Mouse (Mus musculus) MEL (cell line): ENCODE results near the gene Cep170. TPM values are rescaled to one million over a fixed set of nuclear protein-coding genes. Genes with fewer than 3 reads are reported as not detected.

Experiments
- DNase-seq: peaks from one replicate; pipeline ENCODE4 v3.0.0; 2011; ENCODE audit warnings: low read depth, low spot score
- H3K27ac ChIP-seq: 2 replicates; pipeline ENCODE4 v1.5.1; 2012; ENCODE audit warnings: low read depth, mild to moderate bottlenecking, control low read depth, low read length, moderate library complexity; ENCODE audit not compliant: control insufficient read depth
- H3K27me3 ChIP-seq, 2 experiments: fragments of 150-350 bp in 1 of 2; sonication (generic) in 1 of 2; 2 replicates each; pipeline ENCODE4 v1.6.1; 2012; ENCODE audit warnings: low read length in 2 of 2, mild to moderate bottlenecking in 2 of 2, improper control_type of control experiment in 1 of 2, moderate library complexity in 1 of 2; ENCODE audit not compliant: insufficient read depth in 2 of 2, control insufficient read depth in 1 of 2
- H3K36me3 ChIP-seq, 2 experiments: 2 replicates each; pipeline ENCODE4 v1.6.1; 2012 to 2014; ENCODE audit warnings: low read length in 2 of 2, improper control_type of control experiment in 1 of 2, inconsistent platforms in 1 of 2, mild to moderate bottlenecking in 1 of 2; ENCODE audit not compliant: insufficient read depth in 2 of 2, control insufficient read depth in 1 of 2
- H3K4me1 ChIP-seq, 2 experiments: fragments of 150-350 bp in 1 of 2; sonication (generic) in 1 of 2; 2 replicates each; pipeline ENCODE4 v1.6.1; 2012; ENCODE audit warnings: low read length in 2 of 2, improper control_type of control experiment in 1 of 2, mild to moderate bottlenecking in 1 of 2; ENCODE audit not compliant: insufficient read depth in 2 of 2, control insufficient read depth in 1 of 2
- H3K4me3 ChIP-seq, 2 experiments: fragments of 150-350 bp in 1 of 2; sonication (generic) in 1 of 2; 2 replicates each; pipeline ENCODE4 v1.5.1; 2012; ENCODE audit warnings: low read depth in 2 of 2, low read length in 2 of 2, mild to moderate bottlenecking in 2 of 2, moderate library complexity in 2 of 2, control low read depth in 1 of 2, improper control_type of control experiment in 1 of 2; ENCODE audit not compliant: control insufficient read depth in 1 of 2, insufficient read depth in 1 of 2
- H3K79me2 ChIP-seq: 2 replicates; pipeline ENCODE4 v1.6.1; 2012; ENCODE audit warnings: mild to moderate bottlenecking, low read length, moderate library complexity; ENCODE audit not compliant: control insufficient read depth, poor library complexity, insufficient read depth
- H3K9ac ChIP-seq: 2 replicates; pipeline ENCODE4 v1.6.1; 2012; ENCODE audit warnings: low read depth, mild to moderate bottlenecking, control low read depth, low read length, moderate library complexity; ENCODE audit not compliant: control insufficient read depth, poor library complexity, severe bottlenecking
- H3K9me3 ChIP-seq: fragments of 150-350 bp; sonication (generic); replicated peaks from 2 replicates; pipeline ENCODE4 v1.6.1; 2012; ENCODE audit warnings: mild to moderate bottlenecking, low read length, improper control_type of control experiment, moderate library complexity; ENCODE audit not compliant: insufficient read depth
- CHD1 ChIP-seq: IDR thresholded peaks from 2 replicates; pipeline ENCODE4 v1.6.1; 2012; ENCODE audit warnings: low read depth, mild to moderate bottlenecking, inconsistent platforms, low read length, improper control_type of control experiment
- CTCF ChIP-seq, 3 experiments: IDR thresholded peaks in 2 of 3; conservative IDR thresholded peaks in 1 of 3; 2 replicates each; pipeline ENCODE4 v1.5.1; 2011 to 2012; ENCODE audit warnings: low read length in 3 of 3, low read depth in 2 of 3, mild to moderate bottlenecking in 2 of 3, improper control_type of control experiment in 1 of 3, inconsistent platforms in 1 of 3, mixed read lengths in 1 of 3, moderate library complexity in 1 of 3; ENCODE audit not compliant: control insufficient read depth in 1 of 3, insufficient read depth in 1 of 3, poor library complexity in 1 of 3, severe bottlenecking in 1 of 3
- E2F4 ChIP-seq: IDR thresholded peaks from 2 replicates; pipeline ENCODE4 v1.6.1; 2011; ENCODE audit warnings: low read depth, low read length, improper control_type of control experiment, borderline replicate concordance
- ELF1 ChIP-seq: IDR thresholded peaks from 2 replicates; pipeline ENCODE4 v1.6.1; 2014; ENCODE audit warnings: low read depth, mild to moderate bottlenecking, inconsistent platforms, low read length, improper control_type of control experiment, moderate library complexity
- EP300 ChIP-seq, 2 experiments: IDR thresholded peaks; 2 replicates each; pipeline ENCODE4 v1.6.1; 2011; ENCODE audit warnings: improper control_type of control experiment in 2 of 2, low read length in 2 of 2, low read depth in 1 of 2, mild to moderate bottlenecking in 1 of 2
- ETS1 ChIP-seq: IDR thresholded peaks from 2 replicates; pipeline ENCODE4 v1.6.1; 2012; ENCODE audit warnings: low read depth, mild to moderate bottlenecking, inconsistent platforms, low read length, improper control_type of control experiment, moderate library complexity
- GABPA ChIP-seq: IDR thresholded peaks from 2 replicates; pipeline ENCODE4 v1.6.1; 2012; ENCODE audit warnings: low read depth, mild to moderate bottlenecking, inconsistent platforms, low read length, improper control_type of control experiment, moderate library complexity
- GATA1 ChIP-seq: IDR thresholded peaks from 2 replicates; pipeline ENCODE4 v1.6.1; 2011; ENCODE audit warnings: low read depth, low read length, improper control_type of control experiment
- JUND ChIP-seq: IDR thresholded peaks from 2 replicates; pipeline ENCODE4 v1.6.1; 2011; ENCODE audit warnings: low read depth, mild to moderate bottlenecking, improper control_type of control experiment, low read length
- KAT2A ChIP-seq: conservative IDR thresholded peaks from 2 replicates; pipeline ENCODE4 v1.6.1; 2012; ENCODE audit warnings: low read depth, low read length, improper control_type of control experiment, inconsistent platforms
- MAFK ChIP-seq: IDR thresholded peaks from 2 replicates; pipeline ENCODE4 v1.6.1; 2011; ENCODE audit warnings: low read depth, mild to moderate bottlenecking, low read length, improper control_type of control experiment, borderline replicate concordance
- MAX ChIP-seq: IDR thresholded peaks from 2 replicates; pipeline ENCODE4 v1.6.1; 2011; ENCODE audit warnings: low read length, improper control_type of control experiment
- MAZ ChIP-seq: IDR thresholded peaks from 2 replicates; pipeline ENCODE4 v1.6.1; 2012; ENCODE audit warnings: low read depth, mild to moderate bottlenecking, inconsistent platforms, low read length, improper control_type of control experiment
- MEF2A ChIP-seq: IDR thresholded peaks from 2 replicates; pipeline ENCODE4 v1.6.1; 2014; ENCODE audit warnings: low read depth, mild to moderate bottlenecking, inconsistent platforms, low read length, improper control_type of control experiment; ENCODE audit not compliant: poor library complexity, insufficient replicate concordance, severe bottlenecking; ENCODE audit errors: extremely low read depth
- MYB ChIP-seq: IDR thresholded peaks from 2 replicates; pipeline ENCODE4 v1.6.1; 2011; ENCODE audit warnings: mild to moderate bottlenecking, low read depth, low read length, improper control_type of control experiment
- MYC ChIP-seq: IDR thresholded peaks from 2 replicates; pipeline ENCODE4 v1.6.1; 2011; ENCODE audit warnings: low read depth, mild to moderate bottlenecking, low read length, improper control_type of control experiment, moderate library complexity
- NRF1 ChIP-seq: IDR thresholded peaks from 2 replicates; pipeline ENCODE4 v1.6.1; 2014; ENCODE audit warnings: low read depth, mild to moderate bottlenecking, inconsistent platforms, low read length, improper control_type of control experiment, moderate library complexity; ENCODE audit not compliant: poor library complexity, insufficient read depth, severe bottlenecking
- POLR2AphosphoS5 ChIP-seq: IDR thresholded peaks from 2 replicates; pipeline ENCODE4 v1.6.1; 2012; ENCODE audit warnings: low read depth, borderline replicate concordance, mild to moderate bottlenecking, inconsistent platforms, low read length, moderate library complexity, mixed read lengths
- RAD21 ChIP-seq: IDR thresholded peaks from 2 replicates; pipeline ENCODE4 v1.6.1; 2011; ENCODE audit warnings: mild to moderate bottlenecking, low read depth, low read length, improper control_type of control experiment
- SIN3A ChIP-seq: IDR thresholded peaks from 2 replicates; pipeline ENCODE4 v1.6.1; 2012; ENCODE audit warnings: low read length, improper control_type of control experiment, inconsistent platforms
- SMC3 ChIP-seq: IDR thresholded peaks from 2 replicates; pipeline ENCODE4 v1.6.1; 2011; ENCODE audit warnings: low read depth, low read length, improper control_type of control experiment
- TAL1 ChIP-seq: IDR thresholded peaks from 2 replicates; pipeline ENCODE4 v1.6.1; 2012; ENCODE audit warnings: mild to moderate bottlenecking, inconsistent platforms, low read length, moderate library complexity, mixed read lengths
- UBTF ChIP-seq: IDR thresholded peaks from 2 replicates; pipeline ENCODE4 v1.6.1; 2012; ENCODE audit warnings: low read depth, mild to moderate bottlenecking, inconsistent platforms, low read length, improper control_type of control experiment, moderate library complexity, borderline replicate concordance; ENCODE audit not compliant: insufficient read depth
- USF1 ChIP-seq: IDR thresholded peaks from 2 replicates; pipeline ENCODE4 v1.6.1; 2014; ENCODE audit warnings: low read depth, mild to moderate bottlenecking, inconsistent platforms, low read length, improper control_type of control experiment, moderate library complexity
- USF2 ChIP-seq, 2 experiments: IDR thresholded peaks; 2 replicates each; pipeline ENCODE4 v1.6.1; 2011 to 2012; ENCODE audit warnings: improper control_type of control experiment in 2 of 2, low read length in 2 of 2, borderline replicate concordance in 1 of 2, inconsistent platforms in 1 of 2, low read depth in 1 of 2, mild to moderate bottlenecking in 1 of 2; ENCODE audit not compliant: insufficient read depth in 1 of 2
- ZKSCAN1 ChIP-seq: IDR thresholded peaks from 2 replicates; pipeline ENCODE4 v1.6.1; 2012; ENCODE audit warnings: low read depth, mild to moderate bottlenecking, inconsistent platforms, low read length, improper control_type of control experiment, moderate library complexity
- ZMIZ1 ChIP-seq: IDR thresholded peaks from 2 replicates; pipeline ENCODE4 v1.6.1; 2012; ENCODE audit warnings: low read depth, mild to moderate bottlenecking, inconsistent platforms, low read length, improper control_type of control experiment, moderate library complexity
- polyA plus RNA-seq, 2 experiments: library from polyadenylated mRNA; stranded (reverse) in 1 of 2; unstranded in 1 of 2; fragments of >175 nt in 1 of 2; fragments of >200 nt in 1 of 2; gene quantifications; 2 replicates each; pipeline versions ENCODE4 v1.2.1 to v1.2.4; 2012; ENCODE audit warnings: low replicate concordance in 2 of 2, low read depth in 1 of 2; ENCODE audit not compliant: insufficient read length in 2 of 2, insufficient read depth in 1 of 2, missing spikeins in 1 of 2
- total RNA-seq: library from RNA; depleted of rRNA; stranded (reverse); fragments of 300-350 nt; gene quantifications from 2 replicates; pipeline ENCODE4 v1.2.3, GENCODE M21; 2012

The Cep170 gene
- total and polyA plus RNA-seq, 3 experiments: 9.2 to 423 (median 13.9) TPM

- TF ChIP-seq SMC3 (no peak), TAL1 (0 out of 2 replicates have a peak, but pooled peaks have one; percentile 10), RAD21 (no peak), MEF2A (no peak), USF1 (no peak), UBTF (no peak), CTCF (IDR thresholded peaks at IDR 0.05 in 2 of 3, conservative IDR thresholded peaks at IDR 0.05 in 1 of 3; ENCODE audit: control insufficient read depth in 1 of 3, insufficient read depth in 1 of 3, low read depth in 2 of 3, low read length in 3 of 3, poor library complexity in 1 of 3, severe bottlenecking in 1 of 3) (no peak), MAZ (no peak), GABPA (no peak), POLR2AphosphoS5 (no peak), MYB (no peak), ZMIZ1 (no peak), USF2 (IDR thresholded peaks at IDR 0.05; ENCODE audit: borderline replicate concordance in 1 of 2, insufficient read depth in 1 of 2, low read depth in 1 of 2, low read length in 2 of 2) (no peak), JUND (peak; percentile 58; the same call in 1 of the 2 replicates), GATA1 (peak; percentile 82), NRF1 (no peak), KAT2A (no peak), ZKSCAN1 (no peak), MAX (no peak), ELF1 (no peak), MAFK (no peak)
These were observed 13.1 kb upstream of the Cep170 start (continued) for GRCm38 (mm10) chr1:176826931-176827330.

GRCm38 (mm10) chr1:176826186-176826585 is 12.3 kb upstream of the Cep170 start:
- Histone ChIP-seq H3K4me1 (peaks cover 28 to 32% of the 10 kb centered on the region in 2 experiments), H3K9me3 (no peaks in the 10 kb centered on the region), H3K79me2 (no peaks in the 10 kb centered on the region), H3K4me3 (no peak overlapping the region), H3K36me3 (peaks cover 0 to 46% of the 10 kb centered on the region in 2 experiments; a peak in 2 of 4 replicates), H3K27ac (no peak overlapping the region), H3K27me3 (no peaks in the 10 kb centered on the region), H3K9ac (no peak overlapping the region)
- no peak for DNase-seq
- TF ChIP-seq POLR2AphosphoS5: no peak
- TF ChIP-seq USF1: no peak
- no peak for TF ChIP-seq E2F4
- TF ChIP-seq GABPA: no peak
- no peak for TF ChIP-seq MYC
- TF ChIP-seq JUND: no peak
- TF ChIP-seq NRF1: no peak
- no peak for TF ChIP-seq ETS1
- TF ChIP-seq SIN3A: no peak
- no peak for TF ChIP-seq EP300 (IDR thresholded peaks at IDR 0.05; ENCODE audit: low read depth in 1 of 2, low read length in 2 of 2)
- TF ChIP-seq CHD1: no peak
- no peak for TF ChIP-seq MAZ
